Mouse (Mus musculus): ENCODE data around the gene Ugt1a10. TPM values are rescaled to one million over a fixed set of nuclear protein-coding genes. Genes with fewer than 3 reads are reported as not detected.
A peak's percentile ranks its signal among the peaks of the same experiment; 100 is the strongest.
"Not testable (repeated sequence)": the region's sequence is repeated elsewhere in the genome, so short reads cannot be mapped to it uniquely, and the experiment has no call there.

The Ugt1a10 gene
- polyA plus RNA-seq, 1 experiment: not detected

GRCm38 (mm10) chr1:88215466-88216380 lies 160.5 kb downstream of the Ugt1a10 start:
- TF ChIP-seq CTCF (IDR thresholded peaks at IDR 0.05; ENCODE audit: borderline replicate concordance, extremely low read depth, insufficient read depth, insufficient read length) (no peak), POLR2A (IDR thresholded peaks at IDR 0.05; ENCODE audit: borderline replicate concordance, extremely low read depth, insufficient read depth, insufficient read length, poor library complexity, severe bottlenecking) (no peak)
- DNase-seq (ENCODE audit: low read depth): peak; percentile 10

GRCm38 (mm10) chr1:88216551-88216950 lies 161.4 kb downstream of the Ugt1a10 start:
- peak; percentile 6 for DNase-seq (ENCODE audit: low read depth)
- no peak for TF ChIP-seq POLR2A (IDR thresholded peaks at IDR 0.05; ENCODE audit: borderline replicate concordance, extremely low read depth, insufficient read depth, insufficient read length, poor library complexity, severe bottlenecking)
- no peak for TF ChIP-seq CTCF (IDR thresholded peaks at IDR 0.05; ENCODE audit: borderline replicate concordance, extremely low read depth, insufficient read depth, insufficient read length)

- TF ChIP-seq CTCF (IDR thresholded peaks at IDR 0.05; ENCODE audit: borderline replicate concordance, extremely low read depth, insufficient read depth, insufficient read length): peak; percentile 14; the same call in 1 of the 2 replicates
- TF ChIP-seq POLR2A (IDR thresholded peaks at IDR 0.05; ENCODE audit: borderline replicate concordance, extremely low read depth, insufficient read depth, insufficient read length, poor library complexity, severe bottlenecking): no peak
- DNase-seq (ENCODE audit: low read depth): peak; percentile 2
Observed at GRCm38 (mm10) chr1:88217144-88217543, 162.0 kb downstream of the Ugt1a10 start.

DNA sequence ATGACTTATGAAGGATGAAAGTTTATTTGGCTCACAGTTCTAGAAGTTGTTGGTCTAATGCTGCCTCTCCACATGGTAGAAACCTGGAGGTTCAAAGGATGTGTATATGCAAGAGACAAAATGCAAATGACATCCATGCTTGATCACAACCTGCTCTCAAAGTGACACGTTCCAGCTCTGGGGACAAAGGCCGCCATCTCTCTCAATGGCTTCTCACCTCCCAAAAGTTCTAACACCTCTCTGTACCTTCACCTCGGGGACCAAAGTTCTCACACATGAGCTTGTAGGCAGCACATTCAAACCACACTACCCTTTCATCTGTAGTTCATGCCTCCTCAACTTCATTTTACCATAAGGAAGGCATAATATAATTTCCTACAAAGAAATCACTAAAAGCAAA lies 162.4 kb downstream of the Ugt1a10 start:
- TF ChIP-seq CTCF (IDR thresholded peaks at IDR 0.05; ENCODE audit: borderline replicate concordance, extremely low read depth, insufficient read depth, insufficient read length): no peak
- no peak for TF ChIP-seq POLR2A (IDR thresholded peaks at IDR 0.05; ENCODE audit: borderline replicate concordance, extremely low read depth, insufficient read depth, insufficient read length, poor library complexity, severe bottlenecking)

DNA sequence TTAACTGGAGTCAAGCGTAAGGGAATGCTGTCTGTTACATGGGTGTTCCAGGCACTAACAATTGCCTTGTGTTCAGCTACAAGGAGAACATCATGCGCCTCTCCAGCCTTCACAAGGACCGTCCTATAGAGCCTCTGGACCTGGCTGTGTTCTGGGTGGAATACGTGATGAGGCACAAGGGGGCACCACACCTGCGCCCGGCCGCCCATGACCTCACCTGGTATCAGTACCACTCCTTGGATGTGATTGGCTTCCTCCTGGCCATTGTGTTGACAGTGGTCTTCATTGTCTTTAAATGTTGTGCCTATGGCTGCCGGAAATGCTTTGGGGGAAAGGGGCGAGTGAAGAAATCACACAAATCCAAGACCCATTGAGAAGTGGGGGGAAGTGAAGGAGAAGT lies 162.9 kb downstream of the Ugt1a10 start:
- TF ChIP-seq POLR2A (IDR thresholded peaks at IDR 0.05; ENCODE audit: borderline replicate concordance, extremely low read depth, insufficient read depth, insufficient read length, poor library complexity, severe bottlenecking): no peak
- TF ChIP-seq CTCF (IDR thresholded peaks at IDR 0.05; ENCODE audit: borderline replicate concordance, extremely low read depth, insufficient read depth, insufficient read length): no peak
- DNase-seq (ENCODE audit: low read depth): peak; percentile 1

More for the DNA sequence above, 162.4 kb downstream of the Ugt1a10 start:
- peak; percentile 1 for DNase-seq (ENCODE audit: low read depth)

DNA sequence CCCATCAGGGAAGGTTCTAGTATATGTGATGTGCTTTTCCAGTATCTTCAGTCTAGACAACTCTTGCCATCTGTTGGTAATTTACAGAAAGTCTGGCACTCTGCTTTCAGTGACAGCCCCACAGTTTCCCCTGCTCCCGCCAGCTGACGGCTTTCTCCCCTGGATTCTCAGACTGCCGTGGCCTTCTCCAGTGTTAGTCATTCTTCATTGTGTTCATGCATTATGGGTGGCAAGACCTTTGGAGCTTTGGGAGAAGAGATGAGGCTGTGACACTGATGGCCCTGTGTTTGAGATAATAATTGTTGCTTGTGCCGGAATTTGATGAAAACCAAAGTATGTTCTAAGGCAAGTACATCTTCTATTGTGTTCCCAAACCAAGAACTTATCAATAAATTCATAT lies 163.4 kb downstream of the Ugt1a10 start:
- TF ChIP-seq CTCF (IDR thresholded peaks at IDR 0.05; ENCODE audit: borderline replicate concordance, extremely low read depth, insufficient read depth, insufficient read length) (no peak), POLR2A (IDR thresholded peaks at IDR 0.05; ENCODE audit: borderline replicate concordance, extremely low read depth, insufficient read depth, insufficient read length, poor library complexity, severe bottlenecking) (no peak)
- no peak for DNase-seq (ENCODE audit: low read depth)

DNA sequence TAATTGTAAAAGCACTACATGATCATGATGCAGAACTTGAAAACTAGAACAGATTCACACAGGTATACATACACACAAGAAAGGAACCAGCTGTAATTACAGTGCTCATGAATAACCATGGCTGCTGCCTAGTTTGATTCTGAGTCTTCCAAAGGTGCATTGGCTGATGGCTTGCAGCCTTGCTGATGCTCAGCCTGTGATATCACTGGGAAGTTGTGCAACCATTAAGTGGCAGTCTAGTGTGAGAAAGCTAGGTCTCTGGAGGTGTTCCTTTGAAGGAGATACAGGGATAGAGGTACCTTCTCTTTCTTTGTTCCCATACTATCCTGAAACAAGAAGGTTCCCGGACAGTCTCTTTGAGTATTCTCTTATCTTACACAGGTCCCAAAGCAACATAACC lies 163.9 kb downstream of the Ugt1a10 start:
- no peak for DNase-seq (ENCODE audit: low read depth)
- TF ChIP-seq CTCF (IDR thresholded peaks at IDR 0.05; ENCODE audit: borderline replicate concordance, extremely low read depth, insufficient read depth, insufficient read length): no peak
- TF ChIP-seq POLR2A (IDR thresholded peaks at IDR 0.05; ENCODE audit: borderline replicate concordance, extremely low read depth, insufficient read depth, insufficient read length, poor library complexity, severe bottlenecking): no peak

GRCm38 (mm10) chr1:88220336-88220735 lies 165.1 kb downstream of the Ugt1a10 start:
- TF ChIP-seq POLR2A (IDR thresholded peaks at IDR 0.05; ENCODE audit: borderline replicate concordance, extremely low read depth, insufficient read depth, insufficient read length, poor library complexity, severe bottlenecking) (no peak), CTCF (IDR thresholded peaks at IDR 0.05; ENCODE audit: borderline replicate concordance, extremely low read depth, insufficient read depth, insufficient read length) (no peak)
- DNase-seq (ENCODE audit: low read depth): no peak

GRCm38 (mm10) chr1:88222216-88222615 lies 167.0 kb downstream of the Ugt1a10 start:
- TF ChIP-seq CTCF (IDR thresholded peaks at IDR 0.05; ENCODE audit: borderline replicate concordance, extremely low read depth, insufficient read depth, insufficient read length): no peak
- no peak for TF ChIP-seq POLR2A (IDR thresholded peaks at IDR 0.05; ENCODE audit: borderline replicate concordance, extremely low read depth, insufficient read depth, insufficient read length, poor library complexity, severe bottlenecking)
- no peak for DNase-seq (ENCODE audit: low read depth)

DNA sequence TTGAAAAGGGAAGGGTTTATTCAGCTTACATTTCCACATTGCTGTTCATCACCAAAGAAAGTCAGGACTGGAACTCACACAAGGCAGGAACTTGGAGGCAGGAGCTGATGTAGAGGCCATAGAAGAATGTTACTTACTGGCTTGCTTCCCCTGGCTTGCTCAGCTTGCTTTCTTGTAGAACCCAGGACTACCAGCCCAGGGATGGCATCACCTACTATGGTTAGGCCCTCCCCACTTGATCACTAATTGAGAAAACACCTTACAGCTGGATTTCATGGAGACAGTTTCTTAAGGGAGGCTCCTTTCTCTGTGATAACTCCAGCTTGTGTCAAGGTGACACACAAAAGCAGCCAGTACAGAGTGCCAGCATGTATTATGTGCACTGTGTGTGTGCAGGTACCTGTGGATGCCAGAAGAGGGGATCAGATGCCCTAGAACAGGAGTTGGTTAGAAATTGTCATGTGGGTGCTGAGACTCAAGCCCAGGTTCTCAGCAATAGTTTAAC lies 167.9 kb downstream of the Ugt1a10 start:
- not testable (repeated sequence) for DNase-seq (ENCODE audit: low read depth)

DNA sequence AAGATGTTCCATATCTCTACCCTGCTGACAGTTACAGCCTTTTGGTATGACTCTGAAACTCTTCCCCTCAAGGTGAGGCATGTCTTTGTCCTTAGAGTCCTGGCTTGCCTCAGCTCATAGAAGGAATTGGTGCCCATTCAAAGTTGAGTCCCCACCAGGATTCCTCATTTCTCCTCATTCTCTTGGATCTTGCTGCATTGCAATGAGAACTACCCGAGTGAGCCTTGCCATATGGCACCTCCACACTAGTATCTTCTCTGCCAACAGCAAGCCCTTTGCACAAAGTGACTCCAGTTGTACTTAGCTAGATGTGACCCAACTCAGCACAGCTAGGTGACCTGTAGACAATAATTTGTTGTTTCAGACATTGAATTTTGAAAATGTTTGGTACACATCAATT lies 168.4 kb downstream of the Ugt1a10 start:
- no peak for TF ChIP-seq POLR2A (IDR thresholded peaks at IDR 0.05; ENCODE audit: borderline replicate concordance, extremely low read depth, insufficient read depth, insufficient read length, poor library complexity, severe bottlenecking)
- no peak for TF ChIP-seq CTCF (IDR thresholded peaks at IDR 0.05; ENCODE audit: borderline replicate concordance, extremely low read depth, insufficient read depth, insufficient read length)
- DNase-seq (ENCODE audit: low read depth): no peak

Data from brain, embryonic 14.5 days (tissue).